In genomic region chr13:52024832-52025481, GRCm38 (mm10) we compare ENCODE assay signal across 8 mouse cellular contexts.
DNase-seq lines count a peak whose midpoint lies in the region; ATAC-seq lines count a peak whose summit lies in the region.

No protein-coding gene starts in this region.

- H3K9me3 ChIP-seq in embryonic facial prominence, embryonic 10.5 days, result no peaks in the 10 kb centered on the region
- no peaks in the 10 kb centered on the region for H3K9me3 ChIP-seq in midbrain, embryonic 13.5 days

- no peak overlapping the region for H3K4me3 ChIP-seq in embryonic facial prominence, embryonic 10.5 days
- no peak overlapping the region for H3K4me3 ChIP-seq in midbrain, embryonic 13.5 days (replicated peaks)

- peak; percentile 44; the same call in 1 of the 2 replicates for ATAC-seq in midbrain, embryonic 13.5 days

- H3K27ac ChIP-seq in embryonic facial prominence, embryonic 10.5 days (replicated peaks), result peak overlapping the region; percentile 36
- no peak overlapping the region for H3K27ac ChIP-seq in midbrain, embryonic 13.5 days

- 55% methylated on average over 18 of the region's 18 CpGs for WGBS in embryonic facial prominence, embryonic 10.5 days
- WGBS in midbrain, embryonic 13.5 days, result 58% methylated on average over 18 of the region's 18 CpGs

- DNase-seq in ZHBTc4 (ENCODE audit: low read depth, low spot score) (peak; percentile 30), adipocyte (ENCODE audit: low spot score) (no peak)
- DNase-seq in embryonic facial prominence, embryonic 10.5 days (ENCODE audit: low spot score), result peak; percentile 50
- peak; percentile 58 for DNase-seq in heart, postnatal 14 days
- DNase-seq in kidney, postnatal 36 days, result peak; percentile 46 to 68
- DNase-seq in left cerebral cortex, postnatal 25 days (ENCODE audit: low spot score in 2 of 2), result no peak
- no peak for DNase-seq in layer of hippocampus, adult 8-10 months (ENCODE audit: low spot score in 2 of 2)

- H3K27me3 ChIP-seq in embryonic facial prominence, embryonic 10.5 days (replicated peaks; ENCODE audit: low read depth, poor library complexity, severe bottlenecking), result no peaks in the 10 kb centered on the region
- H3K27me3 ChIP-seq in midbrain, embryonic 13.5 days, result peaks cover 17% of the 10 kb centered on the region; the same call in 1 of the 2 replicates

- H3K36me3 ChIP-seq in embryonic facial prominence, embryonic 10.5 days (replicated peaks), result no peaks in the 10 kb centered on the region
- H3K36me3 ChIP-seq in midbrain, embryonic 13.5 days, result no peaks in the 10 kb centered on the region

- intact Hi-C loops in heart, postnatal 14 days (cut with DNase I), result no loop called here
- intact Hi-C loops in left cerebral cortex, postnatal 25 days (cut with DNase I), result no loop called here

- peaks cover 55% of the 10 kb centered on the region for H3K4me1 ChIP-seq in embryonic facial prominence, embryonic 10.5 days
- peaks cover 35% of the 10 kb centered on the region for H3K4me1 ChIP-seq in midbrain, embryonic 13.5 days (replicated peaks)

- H3K9ac ChIP-seq in midbrain, embryonic 13.5 days (replicated peaks), result no peak overlapping the region

- no peak overlapping the region for H3K4me2 ChIP-seq in midbrain, embryonic 13.5 days (replicated peaks)

Comparison
In these comparisons a context has a peak if more than half of its experiments do, and no peak if none do; other contexts are left out.
1. DNase-seq: peak in ZHBTc4 (single experiment), embryonic facial prominence, embryonic 10.5 days (single experiment), heart, postnatal 14 days (2 of 2) and kidney, postnatal 36 days (2 of 2); none in adipocyte (single experiment), left cerebral cortex, postnatal 25 days (0 of 2) and layer of hippocampus, adult 8-10 months (0 of 2).